Comparison of ENCODE assay signal across 8 mouse cellular contexts in genomic region chr15:88732405-88733020, GRCm38 (mm10). TPM values are rescaled to one million over a fixed set of nuclear protein-coding genes. Genes with fewer than 3 reads are reported as not detected.
DNase-seq lines count a peak whose midpoint lies in the region; ATAC-seq and TF ChIP-seq lines count a peak whose summit lies in the region.

No protein-coding gene starts in this region.

- H3K4me1 ChIP-seq in kidney, postnatal 0 days (replicated peaks; ENCODE audit: insufficient read depth, low read length), result peaks cover 16% of the 10 kb centered on the region
- H3K4me1 ChIP-seq in brown adipose tissue, adult 24 weeks (ENCODE audit: control insufficient read depth, insufficient read depth, insufficient read length, low read length), result peaks cover 5% of the 10 kb centered on the region
- H3K4me1 ChIP-seq in hindbrain, embryonic 16.5 days (ENCODE audit: control insufficient read depth, insufficient read depth, low read depth, low read length), result peaks cover 21% of the 10 kb centered on the region
- peaks cover 25% of the 10 kb centered on the region for H3K4me1 ChIP-seq in midbrain, embryonic 14.5 days (ENCODE audit: control insufficient read depth, insufficient read depth, low read length)

- peak; percentile 18 for DNase-seq in kidney, postnatal 0 days (ENCODE audit: low spot score)
- no peak for DNase-seq in kidney, adult 11 months
- DNase-seq in midbrain, embryonic 14.5 days, result no peak
- no peak for DNase-seq in adrenal gland, postnatal 25 days
- DNase-seq in left cerebral cortex, postnatal 4 days, result no peak
- DNase-seq in adrenal gland, adult 2 months, result no peak

- peak overlapping the region; percentile 97 for H3K9ac ChIP-seq in kidney, postnatal 0 days (ENCODE audit: low read depth, low read length)
- peak overlapping the region; percentile 98 for H3K9ac ChIP-seq in hindbrain, embryonic 16.5 days (ENCODE audit: low read depth, low read length)
- H3K9ac ChIP-seq in midbrain, embryonic 14.5 days (replicated peaks; ENCODE audit: low read length), result peak overlapping the region; percentile 96

- H3K27ac ChIP-seq in kidney, postnatal 0 days, result 0 out of 2 replicates have a peak overlapping the region, but pooled peaks have one; percentile 95
- 0 out of 2 replicates have a peak overlapping the region, but pooled peaks have one; percentile 21 for H3K27ac ChIP-seq in brown adipose tissue, adult 24 weeks (replicated peaks; ENCODE audit: low read depth, low read length)
- H3K27ac ChIP-seq in hindbrain, embryonic 16.5 days (ENCODE audit: low read depth, low read length), result no peak overlapping the region; the same call in 1 of the 2 replicates
- no peak overlapping the region; the same call in 1 of the 2 replicates for H3K27ac ChIP-seq in midbrain, embryonic 14.5 days (replicated peaks; ENCODE audit: low read depth, low read length)

- no peak for TF ChIP-seq CTCF in kidney, postnatal 0 days (IDR thresholded peaks at IDR 0.05; ENCODE audit: low read depth)

- H3K4me2 ChIP-seq in kidney, postnatal 0 days (ENCODE audit: low read length), result peak overlapping the region; percentile 79
- peak overlapping the region; percentile 77 for H3K4me2 ChIP-seq in hindbrain, embryonic 16.5 days (ENCODE audit: low read length)
- H3K4me2 ChIP-seq in midbrain, embryonic 14.5 days (ENCODE audit: low read length), result peak overlapping the region; percentile 83

- no peak for ATAC-seq in kidney, postnatal 0 days (replicated peaks; ENCODE audit: low FRiP score, low read depth)
- no peak for ATAC-seq in hindbrain, embryonic 16.5 days
- ATAC-seq in midbrain, embryonic 14.5 days (ENCODE audit: low FRiP score, low TSS enrichment), result no peak

- H3K27me3 ChIP-seq in kidney, postnatal 0 days (ENCODE audit: insufficient read depth, low read length), result no peaks in the 10 kb centered on the region
- no peaks in the 10 kb centered on the region for H3K27me3 ChIP-seq in hindbrain, embryonic 16.5 days (replicated peaks; ENCODE audit: control insufficient read depth, insufficient read depth, low read length)
- H3K27me3 ChIP-seq in midbrain, embryonic 14.5 days (ENCODE audit: control insufficient read depth, insufficient read depth, low read length), result no peaks in the 10 kb centered on the region

- H3K9me3 ChIP-seq in kidney, postnatal 0 days (replicated peaks; ENCODE audit: low read length), result no peaks in the 10 kb centered on the region
- H3K9me3 ChIP-seq in hindbrain, embryonic 16.5 days (ENCODE audit: control insufficient read depth, low read length), result no peaks in the 10 kb centered on the region
- no peaks in the 10 kb centered on the region for H3K9me3 ChIP-seq in midbrain, embryonic 14.5 days (ENCODE audit: control insufficient read depth, low read length)

- peak overlapping the region; percentile 99 for H3K4me3 ChIP-seq in kidney, postnatal 0 days (replicated peaks; ENCODE audit: low read depth, low read length)
- peak overlapping the region; percentile 100 for H3K4me3 ChIP-seq in brown adipose tissue, adult 24 weeks (ENCODE audit: insufficient read depth, low read depth, low read length)
- H3K4me3 ChIP-seq in hindbrain, embryonic 16.5 days (ENCODE audit: low read length), result peak overlapping the region; percentile 98
- H3K4me3 ChIP-seq in midbrain, embryonic 14.5 days (replicated peaks; ENCODE audit: low read depth, low read length), result peak overlapping the region; percentile 99

- peaks cover 23% of the 10 kb centered on the region for H3K36me3 ChIP-seq in kidney, postnatal 0 days (ENCODE audit: insufficient read depth, low read length)
- H3K36me3 ChIP-seq in hindbrain, embryonic 16.5 days (ENCODE audit: control insufficient read depth, insufficient read depth, low read length), result peaks cover 15% of the 10 kb centered on the region
- H3K36me3 ChIP-seq in midbrain, embryonic 14.5 days (ENCODE audit: control insufficient read depth, insufficient read depth, low read length), result peaks cover 29% of the 10 kb centered on the region

- intact Hi-C loops in left cerebral cortex, postnatal 4 days (cut with DNase I), result no loop called here

- WGBS in kidney, postnatal 0 days, result 10% methylated on average over 15 of the region's 15 CpGs
- 25% methylated on average over 15 of the region's 15 CpGs for WGBS in hindbrain, embryonic 16.5 days
- WGBS in midbrain, embryonic 14.5 days, result 34% methylated on average over 15 of the region's 15 CpGs

RNA-seq across cellular contexts. Expression of gene Brd1, which starts 1.5 kb away (rescaled TPM):
- polyA plus RNA-seq in kidney, postnatal 0 days (2015; fragmentation: Nextera tagmentation; extraction: Ambion mirVana), result 16.5 and 16.9 TPM in 2 replicates
- polyA plus RNA-seq in brown adipose tissue, adult 24 weeks (2012; ENCODE audit: insufficient read depth, insufficient read length, missing spikeins), result 10.3 and 11.8 TPM in 2 replicates
- polyA plus RNA-seq in hindbrain, embryonic 16.5 days (2015; fragmentation: Nextera tagmentation; extraction: Ambion mirVana), result 12.9 and 14.9 TPM in 2 replicates
- 26.2 and 30.5 TPM in 2 replicates for polyA plus RNA-seq in midbrain, embryonic 14.5 days (2014; fragmentation: Nextera tagmentation; extraction: Ambion mirVana)
- 51.6 and 68.7 TPM in 2 replicates for total RNA-seq in adrenal gland, postnatal 25 days (2021)
- 10 to 100 TPM; 60.3 to 66.5 TPM for total RNA-seq in left cerebral cortex, postnatal 4 days (2021)
- total RNA-seq in adrenal gland, adult 2 months (2021), result 10 to 100 TPM; 38.0 to 52.6 TPM
- polyA plus RNA-seq in adrenal gland, adult 2 months (2012; rRNA removed), result 7.5 and 9.6 TPM in 2 replicates

RNA-seq across cellular contexts. Expression of gene Zbed4, which starts 18.9 kb away (rescaled TPM):
- polyA plus RNA-seq in kidney, postnatal 0 days (2015; fragmentation: Nextera tagmentation; extraction: Ambion mirVana), result 11.8 and 13.3 TPM in 2 replicates
- polyA plus RNA-seq in brown adipose tissue, adult 24 weeks (2012; ENCODE audit: insufficient read depth, insufficient read length, missing spikeins), result 2.9 and 3.8 TPM in 2 replicates
- polyA plus RNA-seq in hindbrain, embryonic 16.5 days (2015; fragmentation: Nextera tagmentation; extraction: Ambion mirVana), result 9.9 and 15.3 TPM in 2 replicates
- 16.7 and 25.7 TPM in 2 replicates for polyA plus RNA-seq in midbrain, embryonic 14.5 days (2014; fragmentation: Nextera tagmentation; extraction: Ambion mirVana)
- 11.6 and 14.5 TPM in 2 replicates for total RNA-seq in adrenal gland, postnatal 25 days (2021)
- 10 to 100 TPM; 23.2 to 26.7 TPM for total RNA-seq in left cerebral cortex, postnatal 4 days (2021)
- total RNA-seq in adrenal gland, adult 2 months (2021), result 10 to 100 TPM in 1 of 2 experiments, 1 to 10 TPM in 1; 7.5 to 13.2 TPM
- polyA plus RNA-seq in adrenal gland, adult 2 months (2012; rRNA removed), result 1.7 and 2.0 TPM in 2 replicates

Comparison
In these comparisons a context has a peak if more than half of its experiments do, and no peak if none do; other contexts are left out.
1. H3K27ac ChIP-seq: peak in kidney, postnatal 0 days (single experiment) and brown adipose tissue, adult 24 weeks (single experiment); none in hindbrain, embryonic 16.5 days (single experiment) and midbrain, embryonic 14.5 days (single experiment).
2. Peak in every context shown above with its lines, with median percentiles within 50 percentile points of each other: H3K4me2 ChIP-seq, H3K4me3 ChIP-seq and H3K9ac ChIP-seq.